Comparison of ENCODE assay signal across 29 mouse cellular contexts in genomic region chr9:89179469-89179868, GRCm38 (mm10). TPM values are rescaled to one million over a fixed set of nuclear protein-coding genes. Genes with fewer than 3 reads are reported as not detected.
"Had no signal": no experiment of that assay in that cellular context is flagged by ENCODE, and none has a peak within 500 bp of the region (broad histone marks: within the 10 kb centered on the region; RNA-seq: fewer than 3 reads in every experiment).

No protein-coding gene starts in this region.

RNA-seq across cellular contexts. Expression of gene Bcl2a1b, which starts 19.5 kb away (rescaled TPM):
- total RNA-seq: layer of hippocampus, postnatal 14 days had no signal
- polyA plus RNA-seq: heart, embryonic 10.5 days; hindbrain, embryonic 12.5 days had no signal

RNA-seq across cellular contexts. Expression of gene Gm29094, which starts 19.7 kb away (rescaled TPM):
- total RNA-seq: heart, postnatal 10 days; heart, postnatal 25 days; heart, postnatal 36 days; hematopoietic stem cell, adult 5-6 weeks; hindbrain, postnatal 0 days; layer of hippocampus, adult 18-20 months; layer of hippocampus, adult 2 months; layer of hippocampus, postnatal 10 days; layer of hippocampus, postnatal 14 days; layer of hippocampus, postnatal 25 days; layer of hippocampus, postnatal 36 days; left cerebral cortex, adult 18-20 months; left cerebral cortex, adult 2 months had no signal
- polyA plus RNA-seq: heart, embryonic 10.5 days; heart, embryonic 11.5 days; heart, embryonic 12.5 days; heart, embryonic 13.5 days; heart, embryonic 14.5 days; heart, embryonic 15.5 days; hindbrain, embryonic 11.5 days; hindbrain, embryonic 12.5 days; hindbrain, embryonic 13.5 days; hindbrain, embryonic 14.5 days; hindbrain, embryonic 15.5 days; hindbrain, postnatal 0 days; intestine, embryonic 14.5 days; kidney, adult 2 months; kidney, embryonic 14.5 days; kidney, embryonic 15.5 days; large intestine, adult 2 months had no signal
